Mouse (Mus musculus): ENCODE data around the gene Zfp456. TPM values are rescaled to one million over a fixed set of nuclear protein-coding genes. Genes with fewer than 3 reads are reported as not detected.
"Not testable (repeated sequence)": the region's sequence is repeated elsewhere in the genome, so short reads cannot be mapped to it uniquely, and the experiment has no call there.

The Zfp456 gene
- 0.26 and 0.35 TPM in 2 replicates for total RNA-seq (2012; rRNA removed)
- polyA plus RNA-seq (2012; ENCODE audit: insufficient read depth in 1 of 2, insufficient read length in 2 of 2, low read depth in 1 of 2, low replicate concordance in 2 of 2, missing spikeins in 1 of 2), result under 1 TPM in 1 of 2 experiments, not detected in 1; 0.43 TPM

DNA sequence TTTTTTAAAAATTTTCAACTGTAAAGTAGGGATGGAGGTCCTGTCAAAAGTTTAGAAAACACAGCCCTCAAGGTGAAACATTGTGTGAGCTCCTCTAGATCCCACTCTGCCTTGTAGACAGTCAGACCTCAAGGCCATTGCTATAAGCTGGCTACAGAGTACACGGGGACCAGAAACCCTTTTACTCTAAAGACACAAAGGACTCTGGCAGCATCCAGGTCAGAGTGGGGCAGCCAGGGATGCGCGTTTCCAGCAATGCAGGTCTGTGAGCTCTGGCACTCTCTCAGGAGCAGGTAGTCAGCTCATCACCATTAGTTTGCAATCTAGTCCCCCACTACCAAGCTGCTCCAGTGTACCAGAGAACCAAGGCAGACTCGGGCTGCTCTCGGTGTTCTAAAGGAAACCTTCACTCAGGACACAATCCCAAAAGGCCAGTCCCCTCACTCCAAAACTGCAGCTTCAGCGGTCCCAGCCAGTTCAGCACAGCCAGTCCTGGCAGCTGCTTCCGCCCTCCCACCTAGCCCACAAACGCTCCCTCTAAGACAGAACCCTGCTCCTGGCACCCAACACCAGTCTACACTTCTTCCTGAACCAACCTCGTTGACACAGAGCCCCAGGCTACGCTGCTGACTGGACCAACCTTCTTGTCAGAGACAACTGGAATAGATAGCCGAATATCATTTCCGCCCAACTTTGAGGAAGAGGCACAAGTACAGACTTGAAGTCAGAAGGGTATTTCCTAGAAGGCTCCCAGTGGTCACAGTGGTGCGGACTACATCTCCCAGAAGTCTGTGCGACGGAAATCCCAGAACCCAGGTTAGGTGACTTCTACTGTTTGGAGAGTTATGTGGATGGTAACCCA, at the start of gene Zfp456, which contains the start of gene Gm28041:
TSS of gene Zfp456 (minus strand) at position 761 of the 862 bp plus-strand sequence.
TSS of gene Gm28041 (minus strand) at position 684 of the 862 bp plus-strand sequence.
- TF ChIP-seq MYC (IDR thresholded peaks at IDR 0.05; ENCODE audit: low read depth, low read length) (0 out of 2 replicates have a peak, but pooled peaks have one; percentile 25), NRF1 (IDR thresholded peaks at IDR 0.05; ENCODE audit: insufficient read depth, low read depth, low read length, poor library complexity, severe bottlenecking) (0 out of 2 replicates have a peak, but pooled peaks have one; percentile 17), KAT2A (conservative IDR thresholded peaks at IDR 0.05; ENCODE audit: low read depth, low read length) (peak; percentile 73), ZMIZ1 (IDR thresholded peaks at IDR 0.05; ENCODE audit: low read depth, low read length) (0 out of 2 replicates have a peak, but pooled peaks have one; percentile 66), NELFE (IDR thresholded peaks at IDR 0.05; ENCODE audit: low read depth, low read length) (peak; percentile 58), MXI1 (IDR thresholded peaks at IDR 0.05; ENCODE audit: low read depth, low read length) (peak; percentile 62; the same call in 1 of the 2 replicates), SIN3A (IDR thresholded peaks at IDR 0.05; ENCODE audit: low read length) (peak; percentile 87), ELF1 (IDR thresholded peaks at IDR 0.05; ENCODE audit: low read depth, low read length) (peak; percentile 89), TBP (IDR thresholded peaks at IDR 0.05; ENCODE audit: low read depth, low read length) (peak; percentile 72; the same call in 1 of the 2 replicates), ETS1 (IDR thresholded peaks at IDR 0.05; ENCODE audit: low read depth, low read length) (0 out of 2 replicates have a peak, but pooled peaks have one; percentile 36), TCF12 (IDR thresholded peaks at IDR 0.05; ENCODE audit: low read depth, low read length) (peak; percentile 55), HCFC1 (IDR thresholded peaks at IDR 0.05; ENCODE audit: low read depth, low read length) (peak; percentile 93), EP300 (IDR thresholded peaks at IDR 0.05; ENCODE audit: low read depth in 1 of 2, low read length in 2 of 2) (0 out of 4 replicates have a peak, but pooled peaks of 1 of the 2 experiments have one; percentile 35), POLR2A (IDR thresholded peaks at IDR 0.05; ENCODE audit: control insufficient read depth in 1 of 2, insufficient read depth in 1 of 2, low read depth in 1 of 2, low read length in 2 of 2, poor library complexity in 1 of 2) (peak in 1 of 2 experiments; percentile 65; a peak in 2 of 4 replicates), GATA1 (IDR thresholded peaks at IDR 0.05; ENCODE audit: low read depth, low read length) (peak; percentile 64)
- H3K9me3 ChIP-seq (replicated peaks; ENCODE audit: insufficient read depth, low read length); H3K36me3 ChIP-seq (ENCODE audit: control insufficient read depth in 1 of 2, insufficient read depth in 2 of 2, low read length in 2 of 2); H3K4me1 ChIP-seq (ENCODE audit: control insufficient read depth in 1 of 2, insufficient read depth in 2 of 2, low read length in 2 of 2); H3K27me3 ChIP-seq (ENCODE audit: control insufficient read depth in 1 of 2, insufficient read depth in 2 of 2, low read length in 2 of 2); H3K79me2 ChIP-seq (ENCODE audit: control insufficient read depth, insufficient read depth, low read length, poor library complexity): not testable (repeated sequence)
- Histone ChIP-seq H3K27ac (ENCODE audit: control insufficient read depth, low read depth, low read length) (peak within 1 kb of the TSS; percentile 73), H3K9ac (ENCODE audit: control insufficient read depth, low read depth, low read length, poor library complexity, severe bottlenecking) (peak within 1 kb of the TSS; percentile 75), H3K4me3 (ENCODE audit: control insufficient read depth in 1 of 2, insufficient read depth in 1 of 2, low read depth in 2 of 2, low read length in 2 of 2) (peak within 1 kb of the TSS; percentile 45 to 86)
- DNase-seq (ENCODE audit: low read depth, low spot score), result peak; percentile 93

DNA sequence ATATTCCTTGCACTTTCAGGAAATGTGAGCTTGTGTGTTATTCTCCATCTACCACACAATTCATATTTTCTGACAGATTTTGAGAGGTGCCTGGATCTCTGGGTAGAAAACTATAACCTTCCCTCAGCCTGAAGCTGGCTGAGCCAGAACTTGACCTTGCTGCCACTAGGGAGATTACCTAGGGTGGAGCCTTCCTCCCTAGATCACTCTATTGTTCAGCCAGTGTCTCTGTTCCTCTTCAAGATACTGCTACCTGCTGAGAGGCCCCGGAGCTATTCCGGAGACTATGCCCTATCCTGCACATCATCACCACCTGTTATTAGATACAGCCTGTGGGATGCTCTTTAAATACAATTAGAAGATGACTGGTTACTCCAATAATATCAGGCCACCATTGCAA, 46.9 kb upstream of the Zfp456 start:
- H3K79me2 ChIP-seq (ENCODE audit: control insufficient read depth, insufficient read depth, low read length, poor library complexity); H3K36me3 ChIP-seq (ENCODE audit: control insufficient read depth in 1 of 2, insufficient read depth in 2 of 2, low read length in 2 of 2); DNase-seq (ENCODE audit: low read depth, low spot score); H3K27me3 ChIP-seq (ENCODE audit: control insufficient read depth in 1 of 2, insufficient read depth in 2 of 2, low read length in 2 of 2); H3K4me3 ChIP-seq (ENCODE audit: control insufficient read depth in 1 of 2, insufficient read depth in 1 of 2, low read depth in 2 of 2, low read length in 2 of 2); H3K27ac ChIP-seq (ENCODE audit: control insufficient read depth, low read depth, low read length); H3K9ac ChIP-seq (ENCODE audit: control insufficient read depth, low read depth, low read length, poor library complexity, severe bottlenecking); H3K9me3 ChIP-seq (replicated peaks; ENCODE audit: insufficient read depth, low read length); H3K4me1 ChIP-seq (ENCODE audit: control insufficient read depth in 1 of 2, insufficient read depth in 2 of 2, low read length in 2 of 2): not testable (repeated sequence)

Measured in MEL (cell line).